Mouse (Mus musculus): ENCODE results near the gene Olfr215. TPM values are rescaled to one million over a fixed set of nuclear protein-coding genes. Genes with fewer than 3 reads are reported as not detected.
"Not testable (repeated sequence)": the region's sequence is repeated elsewhere in the genome, so short reads cannot be mapped to it uniquely, and the experiment has no call there.

The Olfr215 gene
- not detected in 2 replicates for polyA plus RNA-seq (2011; ENCODE audit: insufficient read depth, insufficient read length, low replicate concordance, missing spikeins)

GRCm38 (mm10) chr6:116584095-116584494 is at the start of gene Olfr215:
Gene Olfr215, minus strand, starts transcription at chr6:116584195.
- TF ChIP-seq POLR2A (IDR thresholded peaks at IDR 0.05; ENCODE audit: borderline replicate concordance, control insufficient read depth, low read depth, low read length), result no peak
- no peak for TF ChIP-seq CTCF (IDR thresholded peaks at IDR 0.05; ENCODE audit: control insufficient read depth, insufficient read depth, low read length)
- no peak within 1 kb of the TSS for H3K27ac ChIP-seq (ENCODE audit: control insufficient read depth, insufficient read depth, low read depth, low read length, poor library complexity)
- H3K4me1 ChIP-seq (ENCODE audit: control insufficient read depth, insufficient read depth, low read length), result no peaks in the 10 kb centered on the region
- WGBS, result 73% methylated on average over 4 of the region's 4 CpGs
- H3K4me3 ChIP-seq (replicated peaks; ENCODE audit: control insufficient read depth, low read depth, low read length), result no peak within 1 kb of the TSS

DNA sequence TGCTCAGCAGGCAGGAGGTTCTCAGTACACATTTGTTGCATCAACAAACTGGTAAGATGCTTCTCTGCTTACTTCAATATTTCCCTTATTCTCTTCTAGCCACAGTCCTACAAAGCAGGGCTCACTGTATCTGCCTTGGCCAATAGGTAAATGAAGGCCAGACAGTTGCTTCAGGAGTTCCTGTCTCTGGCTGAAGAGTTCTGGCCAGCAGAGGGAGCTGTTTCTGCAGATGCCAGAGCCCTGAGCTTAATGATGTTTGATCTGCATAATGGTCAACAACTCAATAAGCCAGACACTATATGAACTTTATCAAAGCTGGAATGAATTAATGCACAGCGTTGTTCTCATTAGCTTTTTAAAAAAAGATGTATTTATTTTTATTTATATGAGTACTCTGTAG is 48.1 kb upstream of the Olfr215 start:
- H3K4me1 ChIP-seq (ENCODE audit: control insufficient read depth, insufficient read depth, low read length), result no peaks in the 10 kb centered on the region; the same call in 1 of the 2 replicates
- TF ChIP-seq POLR2A (IDR thresholded peaks at IDR 0.05; ENCODE audit: borderline replicate concordance, control insufficient read depth, low read depth, low read length) (no peak), CTCF (IDR thresholded peaks at IDR 0.05; ENCODE audit: control insufficient read depth, insufficient read depth, low read length) (peak; percentile 82)
- 43% methylated on average over 1 of the region's 1 CpGs for WGBS
- no peak overlapping the region for H3K4me3 ChIP-seq (replicated peaks; ENCODE audit: control insufficient read depth, low read depth, low read length)
- H3K27ac ChIP-seq (ENCODE audit: control insufficient read depth, insufficient read depth, low read depth, low read length, poor library complexity), result no peak overlapping the region

GRCm38 (mm10) chr6:116629766-116630165 is 45.8 kb upstream of the Olfr215 start:
- 61% methylated on average over 10 of the region's 10 CpGs for WGBS
- Histone ChIP-seq H3K4me3 (replicated peaks; ENCODE audit: control insufficient read depth, low read depth, low read length) (no peak overlapping the region), H3K4me1 (ENCODE audit: control insufficient read depth, insufficient read depth, low read length) (no peaks in the 10 kb centered on the region; the same call in 1 of the 2 replicates), H3K27ac (ENCODE audit: control insufficient read depth, insufficient read depth, low read depth, low read length, poor library complexity) (no peak overlapping the region)
- TF ChIP-seq CTCF (IDR thresholded peaks at IDR 0.05; ENCODE audit: control insufficient read depth, insufficient read depth, low read length) (no peak), POLR2A (IDR thresholded peaks at IDR 0.05; ENCODE audit: borderline replicate concordance, control insufficient read depth, low read depth, low read length) (no peak)

- peak within 1 kb of the TSS; percentile 78 for H3K27ac ChIP-seq (ENCODE audit: control insufficient read depth, insufficient read depth, low read depth, low read length, poor library complexity)
- TF ChIP-seq POLR2A (IDR thresholded peaks at IDR 0.05; ENCODE audit: borderline replicate concordance, control insufficient read depth, low read depth, low read length) (peak; percentile 57; the same call in 1 of the 2 replicates), CTCF (IDR thresholded peaks at IDR 0.05; ENCODE audit: control insufficient read depth, insufficient read depth, low read length) (no peak)
- WGBS, result under 1% methylated on average over 56 of the region's 56 CpGs
- H3K4me1 ChIP-seq (ENCODE audit: control insufficient read depth, insufficient read depth, low read length), result no peaks in the 10 kb centered on the region; the same call in 1 of the 2 replicates
- H3K4me3 ChIP-seq (replicated peaks; ENCODE audit: control insufficient read depth, low read depth, low read length), result peak within 1 kb of the TSS; percentile 74
These were observed 44.7 kb upstream of the Olfr215 start, which contains the start of gene Zfp422 for GRCm38 (mm10) chr6:116628539-116629171. Gene Zfp422, minus strand, starts transcription at chr6:116628999.

- Histone ChIP-seq H3K27ac (ENCODE audit: control insufficient read depth, insufficient read depth, low read depth, low read length, poor library complexity) (no peak overlapping the region), H3K4me1 (ENCODE audit: control insufficient read depth, insufficient read depth, low read length) (no peaks in the 10 kb centered on the region; the same call in 1 of the 2 replicates), H3K4me3 (replicated peaks; ENCODE audit: control insufficient read depth, low read depth, low read length) (peak overlapping the region; percentile 74)
- 4% methylated on average over 9 of the region's 9 CpGs for WGBS
- TF ChIP-seq CTCF (IDR thresholded peaks at IDR 0.05; ENCODE audit: control insufficient read depth, insufficient read depth, low read length), result no peak
- no peak for TF ChIP-seq POLR2A (IDR thresholded peaks at IDR 0.05; ENCODE audit: borderline replicate concordance, control insufficient read depth, low read depth, low read length)
These were observed 44.1 kb upstream of the Olfr215 start for GRCm38 (mm10) chr6:116628095-116628494.

GRCm38 (mm10) chr6:116626417-116626816 is 42.4 kb upstream of the Olfr215 start:
- H3K27ac ChIP-seq (ENCODE audit: control insufficient read depth, insufficient read depth, low read depth, low read length, poor library complexity); H3K4me1 ChIP-seq (ENCODE audit: control insufficient read depth, insufficient read depth, low read length); H3K4me3 ChIP-seq (replicated peaks; ENCODE audit: control insufficient read depth, low read depth, low read length): not testable (repeated sequence)
- 92% methylated on average over 9 of the region's 9 CpGs for WGBS

GRCm38 (mm10) chr6:116621318-116622023 is 37.5 kb upstream of the Olfr215 start:
- Histone ChIP-seq H3K27ac (ENCODE audit: control insufficient read depth, insufficient read depth, low read depth, low read length, poor library complexity) (no peak overlapping the region), H3K4me1 (ENCODE audit: control insufficient read depth, insufficient read depth, low read length) (peaks cover 3% of the 10 kb centered on the region)

DNA sequence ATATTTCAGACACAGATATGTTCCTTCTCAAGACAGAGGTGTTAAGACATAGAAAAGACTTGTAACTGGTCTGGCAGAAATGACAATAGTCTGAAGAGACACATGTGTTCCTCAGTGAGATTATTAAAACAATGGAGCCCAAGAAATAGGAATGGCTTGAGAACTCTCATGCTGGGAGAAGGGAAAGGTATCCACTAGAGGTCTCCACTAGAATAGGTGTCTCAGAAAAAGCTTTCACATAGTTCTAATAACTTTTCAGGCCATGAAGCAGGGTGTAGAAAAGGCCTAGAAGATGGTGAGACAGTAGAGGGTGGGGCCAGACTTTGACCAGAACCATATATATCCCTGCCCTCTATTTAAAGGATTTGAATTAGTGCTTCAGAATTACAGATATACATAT is 34.1 kb upstream of the Olfr215 start:
- TF ChIP-seq POLR2A (IDR thresholded peaks at IDR 0.05; ENCODE audit: borderline replicate concordance, control insufficient read depth, low read depth, low read length) (no peak), CTCF (IDR thresholded peaks at IDR 0.05; ENCODE audit: control insufficient read depth, insufficient read depth, low read length) (no peak)
- Histone ChIP-seq H3K4me3 (replicated peaks; ENCODE audit: control insufficient read depth, low read depth, low read length) (no peak overlapping the region), H3K4me1 (ENCODE audit: control insufficient read depth, insufficient read depth, low read length) (peaks cover 3% of the 10 kb centered on the region), H3K27ac (ENCODE audit: control insufficient read depth, insufficient read depth, low read depth, low read length, poor library complexity) (no peak overlapping the region)

More at GRCm38 (mm10) chr6:116621318-116622023, 37.5 kb upstream of the Olfr215 start:
- WGBS, result 19% methylated on average over 8 of the region's 8 CpGs
- TF ChIP-seq CTCF (IDR thresholded peaks at IDR 0.05; ENCODE audit: control insufficient read depth, insufficient read depth, low read length), result no peak
- TF ChIP-seq POLR2A (IDR thresholded peaks at IDR 0.05; ENCODE audit: borderline replicate concordance, control insufficient read depth, low read depth, low read length), result no peak
- no peak overlapping the region for H3K4me3 ChIP-seq (replicated peaks; ENCODE audit: control insufficient read depth, low read depth, low read length)
